Mouse (Mus musculus): ENCODE measurements around the gene Atxn1. TPM values are rescaled to one million over a fixed set of nuclear protein-coding genes. Genes with fewer than 3 reads are reported as not detected.

The Atxn1 gene
- polyA plus RNA-seq, 2 experiments from 2014 or later, result 28.1 to 32.9 TPM

DNA sequence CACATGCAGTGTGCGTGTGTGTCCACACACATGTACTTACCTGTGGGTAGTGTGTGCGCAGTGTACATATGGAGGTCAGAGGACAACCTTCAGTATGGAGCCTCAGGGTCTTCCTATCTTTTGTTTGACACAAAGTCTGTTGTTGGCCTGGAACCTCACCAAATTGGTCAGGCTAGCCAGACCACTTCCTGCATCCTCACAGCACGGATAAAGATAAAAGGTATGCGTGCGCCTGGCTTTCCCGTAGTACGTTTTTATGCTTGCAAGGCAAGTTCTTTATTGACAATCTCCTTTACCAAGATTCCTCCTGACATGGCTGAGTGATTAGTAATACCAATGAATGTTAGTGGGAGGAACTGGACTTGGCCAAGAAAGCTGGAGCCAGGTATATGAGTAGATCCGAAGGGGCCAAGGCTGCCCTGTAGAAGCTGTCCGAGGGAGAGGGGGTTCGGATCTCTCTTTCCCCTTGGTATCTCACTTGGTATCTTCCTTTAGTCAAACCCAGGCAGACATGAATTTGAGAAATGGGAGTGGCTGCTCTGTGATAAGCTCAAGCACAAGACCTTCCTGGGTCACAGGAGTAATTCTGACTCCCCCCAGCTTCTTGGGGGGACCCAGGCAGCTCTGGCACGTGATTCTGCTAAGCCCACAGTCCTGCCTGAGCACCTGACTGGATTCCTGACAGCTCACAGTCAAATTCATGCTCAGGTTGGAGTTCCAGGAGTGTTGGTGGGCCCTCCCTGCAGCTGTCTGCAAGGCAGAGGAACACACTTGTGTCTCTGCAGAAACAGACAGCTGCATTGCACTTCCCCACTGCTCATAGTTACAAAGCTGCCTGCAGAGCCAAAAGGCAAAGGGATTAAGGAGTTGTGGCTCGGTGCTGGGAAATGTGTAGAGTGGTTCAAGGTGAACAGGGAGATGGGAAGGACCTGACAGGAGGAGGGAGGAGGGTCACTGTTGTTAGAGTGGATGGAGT is 451.5 kb downstream of the Atxn1 start:
- no peak for ATAC-seq

DNA sequence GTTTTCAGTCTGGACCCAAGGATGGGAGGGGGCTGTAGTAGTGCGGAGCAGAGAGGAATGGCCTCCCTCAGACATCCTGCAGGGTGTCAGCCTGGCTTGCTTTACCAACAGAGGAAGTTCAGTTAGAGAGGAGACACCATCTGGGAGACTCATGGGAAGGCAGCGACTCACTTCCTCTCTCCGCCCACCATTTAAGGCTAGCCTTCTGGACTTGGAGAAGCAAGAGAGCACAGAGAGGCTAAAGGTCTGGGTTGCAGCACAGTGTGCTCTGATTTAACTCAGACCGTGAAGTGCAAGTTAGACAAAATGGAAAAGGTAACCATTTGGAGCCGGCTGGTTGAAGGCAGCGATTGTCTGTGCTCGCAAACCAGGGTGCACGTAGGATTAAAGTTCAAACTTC is 452.3 kb downstream of the Atxn1 start:
- no peak for ATAC-seq

DNA sequence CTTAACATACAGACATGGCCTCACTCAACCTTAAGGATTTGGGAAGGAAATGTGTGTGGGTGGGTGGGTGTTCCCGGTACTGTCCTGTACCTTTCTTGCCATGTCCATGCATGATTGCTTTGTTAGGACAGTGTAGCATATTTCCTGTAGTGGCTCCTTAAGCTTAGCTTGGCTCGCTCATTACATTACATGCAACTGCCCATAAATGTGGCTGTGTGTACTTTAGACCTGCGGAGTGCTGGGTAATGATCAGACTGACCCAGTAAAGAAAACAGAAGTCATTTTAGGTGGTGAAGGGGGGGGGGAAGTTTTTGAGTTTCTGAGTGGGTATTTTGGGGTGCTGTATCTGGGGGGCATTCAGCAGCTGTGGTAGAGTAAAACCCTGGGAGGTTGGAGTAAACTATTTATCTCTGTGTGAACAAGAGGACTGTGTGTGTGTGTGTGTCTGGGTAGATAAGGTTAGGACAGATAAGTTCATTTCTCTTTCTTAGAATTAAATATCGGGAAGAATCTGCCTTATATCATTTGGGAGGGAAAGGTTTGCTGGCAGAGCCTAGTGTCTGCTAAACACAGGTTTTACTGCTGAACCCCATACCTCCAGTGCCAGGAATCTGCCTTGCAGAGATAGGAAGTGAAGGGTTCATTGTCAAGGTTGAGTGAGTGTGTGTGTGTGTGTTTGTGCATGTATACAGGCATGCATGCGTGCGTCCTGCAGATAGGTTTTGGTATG is 452.9 kb downstream of the Atxn1 start:
- no peak for ATAC-seq

DNA sequence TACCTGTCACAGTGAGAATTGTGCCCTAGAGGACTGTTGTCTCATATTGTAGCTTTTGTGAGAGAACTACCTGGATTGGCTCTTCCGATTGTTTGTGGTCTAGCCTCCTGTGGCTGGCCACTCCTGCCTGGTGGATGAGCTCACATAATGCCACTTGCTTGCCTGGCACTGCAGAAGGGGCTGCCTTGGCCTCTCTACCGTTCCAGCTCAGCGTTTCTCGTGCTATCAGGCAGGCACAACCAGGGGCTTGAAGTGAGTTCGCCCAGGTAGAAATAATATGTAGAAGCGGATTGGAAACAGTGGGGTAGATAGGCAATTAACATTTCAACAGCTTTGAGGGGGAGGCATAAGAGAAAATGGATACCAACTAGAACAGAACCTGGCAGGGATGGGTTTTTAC is 455.4 kb downstream of the Atxn1 start:
- ATAC-seq, result no peak

DNA sequence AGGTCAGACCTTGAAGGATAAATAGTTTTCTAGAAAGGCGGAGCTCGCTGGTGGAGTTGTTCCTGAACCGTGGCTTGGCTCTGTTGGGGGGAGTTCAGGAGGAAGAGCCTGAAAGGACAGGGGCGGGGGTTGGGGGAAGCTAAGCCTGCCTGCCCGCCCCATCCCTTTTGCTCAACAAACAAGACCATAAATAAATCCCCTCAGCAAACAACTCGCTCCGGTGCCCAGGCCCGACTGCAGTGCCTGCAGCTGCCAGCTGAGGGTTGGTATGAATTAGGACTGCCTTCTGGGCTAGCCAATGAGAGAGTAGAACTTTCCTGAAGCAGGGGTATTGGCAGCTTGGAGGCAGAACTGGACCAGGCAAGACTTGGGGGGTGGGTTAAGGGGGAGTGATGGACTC is 456.3 kb downstream of the Atxn1 start:
- no peak for ATAC-seq

DNA sequence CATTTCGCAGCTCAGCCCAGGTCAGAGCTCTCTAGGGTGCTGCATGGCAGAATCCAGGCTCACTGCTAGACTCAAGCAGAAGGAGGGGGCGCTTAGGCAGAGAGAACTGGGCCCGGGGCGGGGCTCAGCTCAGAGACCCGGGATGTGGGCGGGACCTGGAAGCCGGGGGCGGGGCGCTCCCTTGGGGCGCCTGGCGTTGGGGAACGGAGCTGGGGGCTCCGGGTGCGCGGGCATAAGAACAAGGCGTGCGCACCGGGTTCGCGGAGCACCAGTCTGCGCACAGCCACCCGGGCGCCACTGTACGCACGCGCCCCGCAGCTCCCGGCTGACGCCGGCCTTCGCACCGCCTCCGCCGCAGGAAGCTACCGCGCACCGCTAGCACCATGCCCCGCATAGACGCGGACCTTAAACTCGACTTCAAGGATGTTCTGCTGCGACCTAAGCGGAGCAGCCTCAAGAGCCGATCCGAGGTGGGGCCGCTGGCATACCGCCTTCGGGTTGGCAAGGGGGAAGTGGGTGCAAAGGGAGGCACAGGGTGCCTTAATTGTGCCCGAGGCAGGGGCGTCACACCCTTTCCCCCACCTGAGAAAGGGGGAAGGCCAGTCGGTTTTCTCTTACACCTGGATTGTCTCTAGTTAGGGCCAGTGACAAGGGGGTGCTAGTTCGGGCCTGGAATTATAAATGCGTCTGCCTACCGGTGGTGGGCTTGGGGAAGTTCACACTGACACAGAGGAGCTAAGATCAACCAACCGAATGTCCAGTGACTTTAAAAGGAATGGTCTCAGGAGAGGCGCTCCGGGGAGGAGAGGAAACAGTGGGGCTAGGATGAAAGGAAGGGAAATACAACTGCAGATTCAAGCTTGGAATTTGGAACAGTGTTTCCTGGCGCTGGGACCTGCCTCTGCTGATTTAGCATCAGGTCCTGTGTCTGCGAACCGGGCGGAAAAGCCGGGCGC is 457.3 kb downstream of the Atxn1 start, which contains the start of gene Gmpr:
Gene Gmpr (plus strand): TSS at position 171 of the 956 bp plus-strand sequence.
- ATAC-seq, result no peak

DNA sequence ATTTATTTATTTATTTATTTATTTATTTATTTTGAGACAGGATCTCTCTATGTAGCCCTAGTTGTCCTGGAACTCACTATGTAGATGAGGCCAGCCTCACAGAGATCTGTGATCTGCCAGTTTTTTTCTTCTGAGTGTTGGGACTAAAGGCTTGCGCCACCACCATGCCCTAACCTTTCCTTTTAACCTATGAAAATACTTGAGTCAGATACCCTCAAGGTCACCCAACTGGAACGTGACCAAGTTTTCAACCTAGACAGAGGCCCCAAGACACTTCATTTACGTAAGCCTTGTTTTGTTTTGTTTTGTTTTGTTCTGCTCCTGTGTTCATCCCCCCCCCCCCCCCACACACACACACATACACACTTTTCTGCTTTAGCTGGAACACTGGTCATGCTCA is 459.3 kb downstream of the Atxn1 start:
- no peak for ATAC-seq

DNA sequence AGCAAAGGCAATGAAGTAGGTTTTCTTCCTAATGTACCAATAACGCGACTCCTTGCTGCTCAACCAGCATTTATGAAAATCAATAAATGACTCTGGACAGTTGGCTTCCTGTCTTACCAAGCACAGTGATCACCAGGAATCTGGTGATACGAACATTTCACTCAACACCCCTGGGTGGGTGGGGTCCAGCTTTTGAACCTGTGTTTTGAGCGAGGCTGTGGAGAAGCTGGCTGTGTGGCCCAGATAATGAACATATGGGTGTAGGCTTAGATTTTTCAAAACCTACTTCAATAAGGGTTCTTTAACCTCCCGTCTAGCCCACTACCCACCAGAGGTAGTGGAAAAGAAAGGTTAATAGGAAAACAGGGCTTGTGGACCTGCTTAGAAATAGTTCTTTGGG is 462.0 kb downstream of the Atxn1 start:
- ATAC-seq, result no peak

DNA sequence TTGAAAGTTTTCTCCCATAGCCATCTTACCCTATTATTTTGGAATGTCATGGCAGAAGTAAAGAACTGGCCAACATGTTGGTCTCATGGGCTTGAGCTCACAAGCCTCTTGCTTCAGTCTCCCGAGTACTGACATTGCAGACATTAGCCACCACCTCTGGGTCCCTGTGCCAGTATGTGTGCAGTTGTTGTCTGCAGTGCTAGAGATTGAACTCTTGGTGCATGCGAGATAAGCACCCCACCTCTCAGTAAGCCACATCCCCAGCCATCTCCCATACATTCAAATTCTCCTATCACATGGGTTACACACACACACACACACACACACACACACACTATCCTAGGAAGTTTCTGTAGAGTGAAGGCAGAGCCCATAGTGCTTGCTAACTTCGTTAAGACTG is 464.9 kb downstream of the Atxn1 start:
- no peak for ATAC-seq
